Mouse (Mus musculus): ENCODE results near the gene Prpsap1.

- TF ChIP-seq EP300 (IDR thresholded peaks at IDR 0.05; ENCODE audit: low read depth), result no peak
- no peak for TF ChIP-seq CTCF (IDR thresholded peaks at IDR 0.05; ENCODE audit: low read depth)
These were observed 51.7 kb downstream of the Prpsap1 start for GRCm38 (mm10) chr11:116442129-116442866.
